Mouse (Mus musculus) natural killer cell, adult 2 months (primary cell): ENCODE results near the gene Cd4.
"Not testable (repeated sequence)": the region's sequence is repeated elsewhere in the genome, so short reads cannot be mapped to it uniquely, and the experiment has no call there.

Source experiments
- DNase-seq, 2 experiments: peaks; one replicate each; pipeline ENCODE4 v3.0.0; 2022; ENCODE audit warnings: low spot score in 2 of 2

The Cd4 gene

GRCm38 (mm10) chr6:124915942-124916694 is 28.1 kb upstream of the Cd4 start:
- DNase-seq: no peak

- DNase-seq: no peak
Observed at GRCm38 (mm10) chr6:124915160-124915941, 27.3 kb upstream of the Cd4 start.

- no peak for DNase-seq
Observed at GRCm38 (mm10) chr6:124914511-124914910, 26.5 kb upstream of the Cd4 start.

GRCm38 (mm10) chr6:124913721-124914285 is 25.8 kb upstream of the Cd4 start:
- no peak for DNase-seq

GRCm38 (mm10) chr6:124913214-124913613 is 25.2 kb upstream of the Cd4 start:
- no peak for DNase-seq

GRCm38 (mm10) chr6:124911533-124912218 is 23.7 kb upstream of the Cd4 start, which contains the start of gene Lag3:
TSS of gene Lag3 (minus strand) at chr6:124911705.
- DNase-seq: no peak

GRCm38 (mm10) chr6:124910032-124910431 is 22.0 kb upstream of the Cd4 start:
- DNase-seq: no peak

GRCm38 (mm10) chr6:124907767-124908166 is 19.7 kb upstream of the Cd4 start:
- no peak for DNase-seq

GRCm38 (mm10) chr6:124904991-124905860 is 17.2 kb upstream of the Cd4 start:
- DNase-seq: no peak

- DNase-seq: no peak
Observed at GRCm38 (mm10) chr6:124904161-124904981, 16.4 kb upstream of the Cd4 start.

GRCm38 (mm10) chr6:124903580-124904151 is 15.6 kb upstream of the Cd4 start:
- peak; percentile 93 to 95 for DNase-seq

- DNase-seq: no peak
Observed at GRCm38 (mm10) chr6:124901851-124902250, 13.8 kb upstream of the Cd4 start.

- peak; percentile 46 to 53 for DNase-seq
Observed at GRCm38 (mm10) chr6:124900801-124901480, 12.9 kb upstream of the Cd4 start.

GRCm38 (mm10) chr6:124900056-124900800 is 12.2 kb upstream of the Cd4 start:
- no peak for DNase-seq

GRCm38 (mm10) chr6:124898359-124898758 is 10.3 kb upstream of the Cd4 start:
- peak in 1 of 2 experiments; percentile 56 for DNase-seq

GRCm38 (mm10) chr6:124894113-124894512 is 6.1 kb upstream of the Cd4 start:
- not testable (repeated sequence) for DNase-seq

GRCm38 (mm10) chr6:124890997-124891396 is 3.0 kb upstream of the Cd4 start:
- no peak for DNase-seq

GRCm38 (mm10) chr6:124888555-124889125 is 619 bp upstream of the Cd4 start:
- DNase-seq: no peak
